Mouse (Mus musculus): ENCODE results near the gene Ppara.

Ppara gene

GRCm38 (mm10) chr15:85730027-85730426 is 4.8 kb upstream of the Ppara start:
- no peak for DNase-seq

- DNase-seq: no peak
These were observed 2.7 kb upstream of the Ppara start for GRCm38 (mm10) chr15:85731885-85732603.

- DNase-seq: no peak
These were observed 2.2 kb upstream of the Ppara start for GRCm38 (mm10) chr15:85732604-85732968.

DNA sequence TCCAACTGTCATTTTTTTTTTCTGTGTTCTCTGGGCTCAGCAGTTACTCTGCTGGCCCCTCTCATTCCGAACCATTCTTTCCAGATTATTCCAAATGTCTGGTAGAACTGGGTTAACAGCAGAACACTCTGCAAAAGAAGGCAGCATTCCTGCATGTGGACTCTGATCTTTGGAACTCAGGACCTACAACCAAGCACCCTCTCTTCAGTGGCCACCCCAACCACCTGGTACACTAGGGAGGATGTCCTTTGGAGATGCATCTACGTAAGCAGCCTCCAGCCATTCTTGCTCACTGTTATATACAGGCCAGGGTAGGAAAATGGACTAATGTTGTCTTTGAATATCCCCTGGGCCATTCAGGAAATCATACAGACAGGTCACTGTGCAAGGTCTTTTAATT is 1.1 kb upstream of the Ppara start:
- no peak for DNase-seq

DNA sequence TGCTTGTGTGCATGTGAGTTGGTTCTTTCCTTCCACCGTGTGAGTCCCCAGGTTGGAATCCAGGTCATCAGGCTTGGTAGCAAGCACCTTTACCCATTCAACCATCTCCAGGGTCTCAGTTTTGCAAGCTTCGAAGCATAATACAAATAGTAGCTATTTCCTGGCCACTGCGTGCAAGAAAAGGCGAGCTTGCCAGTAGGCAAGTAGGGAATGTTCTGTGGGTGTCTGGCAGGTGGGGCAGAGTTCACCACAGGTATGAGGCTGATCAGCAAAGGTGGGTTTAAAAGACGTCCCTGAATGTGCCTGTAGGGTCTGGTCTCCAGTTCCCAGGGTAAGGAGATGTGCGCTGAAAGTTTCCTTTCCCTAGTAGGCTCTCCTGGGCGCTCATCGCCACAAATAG is 635 bp upstream of the Ppara start:
- no peak for DNase-seq

DNA sequence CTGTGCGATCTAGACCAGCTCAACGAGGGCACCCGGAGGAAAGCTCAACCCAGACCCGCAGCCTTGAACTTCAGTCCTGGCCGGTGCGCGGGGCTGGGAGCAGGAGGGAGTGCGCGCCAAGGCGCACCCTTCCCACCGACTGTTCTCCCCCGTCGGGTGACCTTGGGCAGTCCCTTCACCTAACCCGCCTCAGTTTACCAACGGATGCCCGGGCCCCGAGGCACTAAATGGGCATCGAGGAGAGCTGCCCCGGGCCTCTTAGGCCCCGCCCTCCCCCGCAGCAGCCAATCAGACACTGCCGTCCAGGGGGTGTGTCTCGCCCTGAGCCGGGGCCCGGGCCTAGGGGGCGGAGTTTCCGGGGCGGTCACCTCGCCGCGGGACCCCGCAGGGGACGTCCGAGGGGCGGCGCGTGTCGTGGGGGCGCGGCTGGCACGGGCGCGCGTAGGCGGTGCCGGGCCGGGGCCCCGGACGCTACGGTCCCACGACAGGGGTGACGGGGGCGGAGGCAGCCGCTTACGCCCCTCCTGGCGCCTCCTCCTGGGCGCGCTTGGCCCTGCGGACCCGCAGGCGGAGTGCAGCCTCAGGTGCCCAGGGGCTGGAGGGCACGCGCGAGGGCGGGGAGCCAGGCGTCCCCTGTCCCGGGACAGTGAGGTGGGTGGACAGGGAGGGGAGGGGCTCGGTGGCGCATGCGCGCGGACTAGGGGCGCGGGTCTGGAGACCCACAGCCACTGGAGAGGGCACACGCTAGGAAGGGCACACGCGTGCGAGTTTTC is 466 bp downstream of the Ppara start:
- DNase-seq: peak; percentile 67 to 71

DNA sequence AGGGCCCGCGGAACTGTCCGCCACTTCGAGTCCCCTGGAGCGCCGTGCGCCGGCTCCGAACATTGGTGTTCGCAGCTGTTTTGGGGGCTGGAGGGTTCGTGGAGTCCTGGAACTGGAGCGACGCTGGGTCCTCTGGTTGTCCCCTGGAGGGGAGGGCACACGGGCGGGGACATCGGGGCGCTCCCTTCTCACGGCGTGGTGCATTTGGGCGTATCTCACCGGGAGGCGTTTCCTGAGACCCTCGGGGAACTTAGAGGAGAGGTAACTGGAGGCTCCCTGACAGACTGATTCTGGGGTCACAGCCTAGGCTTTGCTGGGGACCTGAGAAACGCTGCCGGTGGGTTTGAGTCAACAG is 1.0 kb downstream of the Ppara start:
- no peak for DNase-seq

DNA sequence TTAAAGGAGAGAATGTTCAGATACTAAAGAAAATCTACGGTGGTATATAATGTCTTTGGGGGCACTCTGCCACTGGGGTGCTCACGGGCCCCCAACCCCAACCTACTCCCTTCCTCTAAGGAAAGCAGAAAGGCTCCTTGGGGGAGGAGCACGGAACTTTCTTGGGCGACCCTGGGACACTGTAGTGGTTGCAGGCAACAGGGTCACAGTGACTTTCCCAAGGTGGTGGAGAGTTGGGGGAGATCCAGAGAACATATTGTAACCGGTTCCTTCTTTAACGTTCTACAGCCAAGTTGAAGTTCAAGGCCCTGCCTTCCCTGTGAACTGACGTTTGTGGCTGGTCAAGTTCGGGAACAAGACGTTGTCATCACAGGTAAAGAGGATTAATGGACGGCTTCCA is 1.7 kb downstream of the Ppara start:
- DNase-seq: no peak

GRCm38 (mm10) chr15:85738416-85738815 is 3.6 kb downstream of the Ppara start:
- no peak for DNase-seq

DNA sequence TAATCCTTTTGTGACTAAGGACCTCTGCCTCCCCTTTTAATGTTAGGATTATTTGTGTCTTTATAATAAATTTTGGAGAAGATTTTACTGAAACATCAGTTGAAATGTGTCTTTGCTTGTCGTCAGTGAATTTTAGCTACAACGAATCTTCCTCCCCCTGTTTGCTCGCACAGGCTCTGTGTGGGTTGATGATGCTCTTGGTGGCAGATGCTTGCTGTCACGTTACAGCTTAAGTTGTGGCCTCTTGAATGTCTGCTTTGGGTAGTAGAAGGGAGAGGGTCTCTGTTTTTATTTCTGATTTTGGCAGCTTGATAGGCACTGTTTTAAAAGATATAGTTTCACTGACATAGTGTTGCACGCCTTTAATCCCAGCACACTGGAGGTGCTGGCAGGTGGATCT is 4.2 kb downstream of the Ppara start:
- no peak for DNase-seq

- no peak for DNase-seq
These were observed 7.8 kb downstream of the Ppara start for GRCm38 (mm10) chr15:85742608-85743007.

- DNase-seq: no peak
These were observed 9.2 kb downstream of the Ppara start for GRCm38 (mm10) chr15:85743946-85744345.

- no peak for DNase-seq
These were observed 11.4 kb downstream of the Ppara start for GRCm38 (mm10) chr15:85746178-85746577.

- DNase-seq: no peak
These were observed 11.9 kb downstream of the Ppara start for GRCm38 (mm10) chr15:85746671-85747070.

- DNase-seq: no peak
These were observed 13.2 kb downstream of the Ppara start for GRCm38 (mm10) chr15:85747951-85748350.

DNA sequence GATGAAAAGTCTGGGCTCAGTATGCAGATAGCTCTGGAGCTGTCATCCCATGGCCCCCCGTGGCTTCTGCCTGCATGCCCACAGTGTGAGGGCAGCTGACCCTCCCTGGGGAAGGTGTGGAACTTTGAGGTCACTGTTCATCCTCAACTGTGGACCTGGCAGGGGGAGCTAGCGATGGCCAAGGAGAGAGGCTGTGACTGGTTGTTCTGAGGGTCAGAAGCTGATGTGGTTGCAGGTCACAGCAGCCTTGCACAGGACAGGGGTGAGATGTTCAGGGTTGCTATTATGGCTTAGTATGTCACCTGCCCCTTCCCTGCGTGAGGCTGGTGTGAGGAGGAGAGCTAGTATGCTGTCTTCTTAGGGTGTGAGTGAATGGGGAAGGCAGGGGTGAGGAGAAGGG is 13.7 kb downstream of the Ppara start:
- DNase-seq: no peak

GRCm38 (mm10) chr15:85749141-85749540 is 14.4 kb downstream of the Ppara start:
- DNase-seq: no peak

- no peak for DNase-seq
These were observed 15.3 kb downstream of the Ppara start for GRCm38 (mm10) chr15:85750115-85750514.

DNA sequence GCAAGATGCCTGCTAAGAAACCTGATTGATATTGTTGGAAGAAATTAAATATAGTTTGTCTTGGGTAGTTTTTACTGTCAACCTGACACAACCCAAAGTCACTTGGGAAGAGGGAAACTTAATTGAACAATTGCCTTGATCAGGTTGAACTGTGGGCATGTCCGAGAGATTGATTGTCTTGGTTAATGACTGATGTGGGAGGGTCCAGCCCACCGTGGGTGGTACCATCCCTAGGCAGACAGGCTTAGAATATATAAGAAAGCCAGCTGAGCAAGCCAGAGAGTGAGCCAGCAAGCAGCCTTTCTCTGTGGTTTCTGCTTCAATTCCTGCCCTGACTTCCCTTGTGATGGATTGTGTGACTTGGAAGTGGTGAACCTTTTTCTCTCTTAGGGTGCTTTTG is 17.9 kb downstream of the Ppara start:
- no peak for DNase-seq

DNA sequence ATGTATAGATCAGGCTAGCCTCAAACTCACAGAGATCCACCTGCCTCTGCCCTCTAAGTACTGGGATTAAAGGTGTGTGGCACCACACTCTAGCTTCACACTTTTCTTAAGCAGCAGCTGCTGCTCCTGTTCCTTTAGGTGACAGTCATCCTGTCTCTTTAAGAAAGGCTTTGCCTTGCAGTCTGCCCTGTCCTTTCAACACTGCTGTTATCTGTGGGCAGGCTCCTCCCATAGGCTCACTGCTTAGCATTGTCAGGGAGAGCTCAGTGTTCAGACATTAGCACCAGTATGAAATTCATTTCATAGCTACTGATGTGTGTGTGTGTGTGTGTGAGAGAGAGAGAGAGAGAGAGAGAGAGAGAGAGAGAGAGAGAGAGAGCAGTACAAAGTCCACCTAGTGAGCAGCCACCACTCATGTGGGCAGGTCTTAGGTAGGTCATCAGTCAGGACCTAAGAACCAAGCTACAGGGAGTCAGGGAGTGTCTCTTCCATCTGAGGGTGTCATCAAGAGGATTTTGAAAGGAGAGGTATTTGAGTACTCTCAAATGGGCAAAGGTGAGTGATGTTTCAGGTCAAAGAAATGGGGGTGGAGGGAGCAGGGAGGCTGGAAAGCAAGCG is 19.4 kb downstream of the Ppara start:
- DNase-seq: no peak

- DNase-seq: no peak
These were observed 20.4 kb downstream of the Ppara start for GRCm38 (mm10) chr15:85755214-85755613.

- DNase-seq: peak in 1 of 2 experiments; percentile 19
These were observed 21.8 kb downstream of the Ppara start for GRCm38 (mm10) chr15:85756611-85757010.

DNA sequence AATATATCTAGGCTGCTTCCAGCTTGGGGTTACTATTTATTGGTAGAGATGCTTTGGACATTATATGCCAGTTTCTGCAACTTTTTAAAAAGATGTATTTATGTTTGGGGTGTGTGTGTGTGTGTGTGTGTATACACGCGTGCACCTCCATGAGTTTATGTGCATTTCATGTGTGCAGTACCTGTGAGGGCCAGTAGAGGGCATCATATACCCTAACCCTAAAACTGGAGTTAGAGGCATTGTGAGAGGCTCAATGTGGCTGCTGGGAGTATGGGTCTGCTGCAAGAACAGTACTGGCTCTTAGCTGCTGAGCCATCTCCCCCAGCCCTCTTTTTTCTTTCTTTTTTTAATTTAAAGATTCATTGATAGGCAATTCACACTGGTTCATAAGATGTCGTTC is 23.0 kb downstream of the Ppara start:
- DNase-seq: no peak

DNA sequence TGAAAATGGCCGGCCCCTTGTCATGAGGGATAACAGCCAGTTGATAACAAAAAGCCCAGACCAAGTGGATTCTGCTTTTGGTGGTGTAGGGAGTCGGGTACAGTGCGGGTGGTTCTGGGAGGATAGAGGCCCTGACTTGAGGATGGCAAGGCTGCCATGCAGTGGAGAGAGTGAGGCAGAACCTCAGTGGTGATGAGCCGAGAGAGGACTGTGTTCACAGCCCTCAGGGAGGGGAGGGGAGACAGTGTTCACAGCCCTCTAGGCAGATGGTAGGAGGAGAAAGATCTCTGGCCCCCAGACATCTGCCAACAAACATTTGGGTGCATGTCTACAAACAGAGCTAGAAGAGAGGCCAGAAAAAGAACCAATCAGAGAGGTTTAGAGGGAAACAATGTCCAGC is 28.0 kb downstream of the Ppara start:
- DNase-seq: peak; percentile 32 to 38
